Mouse (Mus musculus) E14TG2a.4 (cell line): Measurements from ENCODE around the gene Ran.

Source experiments
- H3K27me3 ChIP-seq: 2 replicates; pipeline ENCODE4 v1.6.1; 2014; ENCODE audit warnings: low read length, control low read depth; ENCODE audit not compliant: insufficient read depth
- H3K36me3 ChIP-seq: 2 replicates; pipeline ENCODE4 v1.6.1; 2014; ENCODE audit warnings: low read length, control low read depth; ENCODE audit not compliant: insufficient read depth
- H3K4me1 ChIP-seq: replicated peaks from 2 replicates; pipeline ENCODE4 v1.6.1; 2014; ENCODE audit warnings: low read depth, low read length, control low read depth
- H3K4me3 ChIP-seq: replicated peaks from 2 replicates; pipeline ENCODE4 v1.5.1; 2014; ENCODE audit warnings: mild to moderate bottlenecking, low read length
- H3K9me3 ChIP-seq: 2 replicates; pipeline ENCODE4 v1.6.1; 2014; ENCODE audit warnings: low read length, control low read depth
- CTCF ChIP-seq: conservative IDR thresholded peaks from 2 replicates; pipeline ENCODE4 v1.5.1; 2014; ENCODE audit warnings: low read length
- NANOG ChIP-seq: IDR thresholded peaks from 2 replicates; pipeline ENCODE4 v1.6.1; 2014; ENCODE audit warnings: borderline replicate concordance, low read length, mixed read lengths
- POU5F1 ChIP-seq: IDR thresholded peaks from 2 replicates; pipeline ENCODE4 v1.6.1; 2014; ENCODE audit warnings: low read length, borderline replicate concordance

Gene Ran

DNA sequence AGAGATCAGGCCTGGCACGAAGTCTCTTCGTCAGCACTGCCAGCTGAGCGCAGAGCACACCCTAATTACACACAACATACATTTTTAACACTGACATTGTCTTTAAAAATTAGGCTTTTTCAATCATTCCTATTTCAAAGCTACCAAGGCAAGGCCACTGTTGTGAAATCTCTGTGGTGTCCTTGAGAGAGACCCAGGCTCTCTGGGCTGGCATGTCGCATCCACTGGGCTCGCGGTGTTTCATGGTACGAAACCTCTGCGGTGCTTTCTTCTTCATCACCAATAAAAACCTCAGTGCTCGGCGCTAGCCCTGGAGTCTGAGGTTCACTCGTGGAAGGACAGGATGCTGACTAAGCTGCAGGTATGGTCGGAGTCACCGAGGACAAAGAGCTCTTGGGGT is 33.9 kb upstream of the Ran start:
- Histone ChIP-seq H3K4me1 (peaks cover 11% of the 10 kb centered on the region; the same call in 1 of the 2 replicates), H3K27me3 (no peaks in the 10 kb centered on the region; the same call in 1 of the 2 replicates), H3K36me3 (peaks cover 4% of the 10 kb centered on the region), H3K4me3 (no peak overlapping the region), H3K9me3 (no peaks in the 10 kb centered on the region)
- TF ChIP-seq CTCF: no peak
- TF ChIP-seq POU5F1: no peak
- no peak for TF ChIP-seq NANOG

- H3K36me3 ChIP-seq: peaks cover 10% of the 10 kb centered on the region
- H3K27me3 ChIP-seq: no peaks in the 10 kb centered on the region; the same call in 1 of the 2 replicates
- no peak overlapping the region for H3K4me3 ChIP-seq
- H3K9me3 ChIP-seq: no peaks in the 10 kb centered on the region
- no peak for TF ChIP-seq NANOG
- no peak for TF ChIP-seq POU5F1
- no peak for TF ChIP-seq CTCF
- peaks cover 6% of the 10 kb centered on the region; the same call in 1 of the 2 replicates for H3K4me1 ChIP-seq
Measured at GRCm38 (mm10) chr5:128987141-128987954, 32.5 kb upstream of the Ran start.

DNA sequence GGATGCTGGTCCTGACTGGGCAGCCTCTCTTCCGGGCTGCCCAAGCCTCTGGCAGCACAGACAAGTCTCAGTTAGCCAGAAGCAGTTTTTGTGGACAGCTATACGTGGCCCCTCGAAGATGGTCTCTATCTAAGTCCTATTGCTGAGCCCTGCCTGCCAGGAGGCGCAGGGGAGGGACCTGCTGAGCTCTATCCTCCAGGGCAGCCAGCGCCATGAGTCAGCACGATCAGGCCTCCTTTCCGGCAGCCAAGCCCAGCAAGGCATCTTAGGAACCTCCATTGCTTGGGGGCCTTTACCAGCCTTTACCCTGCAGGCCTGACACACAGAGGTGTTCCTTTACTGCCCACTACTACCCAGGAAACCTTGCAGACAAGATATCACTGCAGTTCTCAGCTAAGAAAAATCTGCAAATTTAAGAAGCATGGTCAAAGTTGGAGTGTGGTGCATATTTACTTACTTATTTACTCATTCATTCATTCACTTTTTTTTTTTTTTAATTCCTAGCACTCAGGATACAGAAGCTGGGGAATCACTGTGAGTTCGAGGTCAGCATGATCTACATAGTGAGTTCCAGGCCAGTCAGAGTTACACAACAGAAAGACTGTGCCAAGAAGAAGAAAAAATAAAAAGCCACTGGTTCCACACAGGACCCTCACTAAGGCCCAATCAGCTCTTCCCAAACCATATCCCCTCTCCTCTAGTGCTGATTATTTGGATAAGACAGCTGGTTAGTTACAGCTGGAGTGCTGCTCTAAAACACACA is 19.0 kb upstream of the Ran start:
- Histone ChIP-seq H3K9me3 (no peaks in the 10 kb centered on the region), H3K27me3 (no peaks in the 10 kb centered on the region), H3K36me3 (peaks cover 12% of the 10 kb centered on the region), H3K4me1 (peaks cover 45% of the 10 kb centered on the region), H3K4me3 (peak overlapping the region; percentile 63)
- TF ChIP-seq NANOG: no peak

DNA sequence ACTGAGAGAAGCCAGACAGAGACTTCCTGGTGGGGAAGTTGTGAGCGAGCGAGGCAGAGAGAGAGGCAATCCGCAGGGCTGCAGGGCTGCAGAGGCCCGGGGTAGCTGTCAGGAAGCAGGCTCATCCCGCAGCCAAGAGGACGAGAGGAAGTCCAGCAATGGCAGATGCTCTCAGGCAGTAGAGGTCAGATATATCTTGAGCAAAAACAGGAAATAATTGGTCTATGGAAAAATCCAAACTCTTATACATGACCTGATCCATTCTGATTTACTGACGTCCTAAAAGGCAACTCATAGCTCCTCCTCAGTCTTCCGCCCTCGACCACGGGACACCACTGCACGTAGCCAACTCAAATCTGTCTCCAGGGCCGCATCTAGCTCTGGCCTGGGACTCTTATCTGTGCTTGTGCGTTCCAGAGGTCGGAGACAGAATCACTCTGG is 17.3 kb upstream of the Ran start:
- no peak for TF ChIP-seq CTCF
- TF ChIP-seq POU5F1: no peak
- TF ChIP-seq NANOG: no peak
- Histone ChIP-seq H3K9me3 (no peaks in the 10 kb centered on the region), H3K36me3 (peaks cover 19% of the 10 kb centered on the region), H3K4me3 (peak overlapping the region; percentile 44; the same call in 1 of the 2 replicates), H3K4me1 (peaks cover 62% of the 10 kb centered on the region), H3K27me3 (no peaks in the 10 kb centered on the region; the same call in 1 of the 2 replicates)

GRCm38 (mm10) chr5:129005416-129005815 is 14.5 kb upstream of the Ran start:
- no peak for TF ChIP-seq NANOG
- TF ChIP-seq POU5F1: no peak
- no peak for TF ChIP-seq CTCF
- no peaks in the 10 kb centered on the region; the same call in 1 of the 2 replicates for H3K27me3 ChIP-seq
- no peaks in the 10 kb centered on the region for H3K9me3 ChIP-seq
- H3K4me3 ChIP-seq: no peak overlapping the region
- peaks cover 19% of the 10 kb centered on the region for H3K36me3 ChIP-seq
- H3K4me1 ChIP-seq: peaks cover 61% of the 10 kb centered on the region

GRCm38 (mm10) chr5:129006031-129006788 is 13.7 kb upstream of the Ran start:
- TF ChIP-seq CTCF: no peak
- Histone ChIP-seq H3K36me3 (peaks cover 19% of the 10 kb centered on the region), H3K4me3 (0 out of 2 replicates have a peak overlapping the region, but pooled peaks have one; percentile 88), H3K9me3 (no peaks in the 10 kb centered on the region), H3K27me3 (no peaks in the 10 kb centered on the region; the same call in 1 of the 2 replicates), H3K4me1 (peaks cover 53% of the 10 kb centered on the region)

GRCm38 (mm10) chr5:129007105-129007957 is 12.5 kb upstream of the Ran start:
- Histone ChIP-seq H3K9me3 (no peaks in the 10 kb centered on the region), H3K4me3 (peak overlapping the region; percentile 88), H3K4me1 (peaks cover 43% of the 10 kb centered on the region), H3K36me3 (peaks cover 19% of the 10 kb centered on the region), H3K27me3 (no peaks in the 10 kb centered on the region; the same call in 1 of the 2 replicates)
- TF ChIP-seq CTCF (no peak), POU5F1 (no peak), NANOG (no peak)

DNA sequence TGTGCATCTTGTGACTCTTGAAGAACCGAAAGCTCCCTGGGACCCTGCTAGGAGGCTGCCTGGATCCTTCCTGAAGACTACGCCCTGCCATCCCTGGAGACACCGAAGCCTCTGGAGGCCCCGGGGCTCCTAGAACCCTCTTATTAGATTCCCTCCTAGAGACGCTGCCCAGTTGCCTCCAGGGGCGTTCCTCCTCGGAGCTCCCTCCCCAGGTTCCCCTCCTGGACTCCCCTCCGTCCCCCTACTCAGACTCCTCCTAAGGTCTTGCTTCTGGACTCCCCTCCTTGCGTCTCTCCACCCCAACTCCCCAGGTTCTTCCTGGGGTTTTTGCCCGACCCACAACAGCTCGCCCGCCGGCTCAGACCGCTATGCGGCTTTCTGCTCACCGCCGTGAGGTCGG is 11.9 kb upstream of the Ran start:
- Histone ChIP-seq H3K36me3 (peaks cover 19% of the 10 kb centered on the region), H3K4me3 (peak overlapping the region; percentile 88), H3K27me3 (no peaks in the 10 kb centered on the region; the same call in 1 of the 2 replicates), H3K9me3 (no peaks in the 10 kb centered on the region), H3K4me1 (peaks cover 42% of the 10 kb centered on the region)
- TF ChIP-seq CTCF (no peak), NANOG (no peak), POU5F1 (no peak)
